Mouse (Mus musculus) intestine, embryonic 14.5 days (tissue): ENCODE measurements around the gene Mfge8. TPM values are rescaled to one million over a fixed set of nuclear protein-coding genes. Genes with fewer than 3 reads are reported as not detected.
A peak's percentile ranks its signal among the peaks of the same experiment; 100 is the strongest.

Experiments
- ATAC-seq: fragments of 200-750 bp; cut with Nextera tagmentation; replicated peaks from 2 replicates; pipeline ENCODE4 v1.8.0; 2017; ENCODE audit warnings: low read depth, moderate number of reproducible peaks, moderate TSS enrichment, moderate library complexity; ENCODE audit not compliant: low FRiP score, low TSS enrichment
- DNase-seq: peaks from one replicate; pipeline ENCODE4 v3.0.0-alpha.2; 2018; ENCODE audit warnings: low spot score
- H3K27ac ChIP-seq: fragments of 300-500 bp; sonication (generic); 2 replicates; pipeline ENCODE4 v1.5.1; 2014; ENCODE audit warnings: low read depth, mild to moderate bottlenecking, control low read depth
- H3K27me3 ChIP-seq: fragments of 300-500 bp; sonication (generic); replicated peaks from 2 replicates; pipeline ENCODE4 v1.6.1; 2014; ENCODE audit warnings: low read length, control low read depth; ENCODE audit not compliant: control insufficient read depth, insufficient read depth
- H3K36me3 ChIP-seq: fragments of 300-500 bp; sonication (generic); 2 replicates; pipeline ENCODE4 v1.6.1; 2014; ENCODE audit warnings: low read length, control low read depth; ENCODE audit not compliant: control insufficient read depth, insufficient read depth
- H3K4me1 ChIP-seq: fragments of 300-500 bp; sonication (generic); replicated peaks from 2 replicates; pipeline ENCODE4 v1.6.1; 2014; ENCODE audit warnings: low read length, control low read depth, mixed read lengths; ENCODE audit not compliant: control insufficient read depth, insufficient read depth
- H3K4me2 ChIP-seq: fragments of 300-500 bp; sonication (generic); 2 replicates; pipeline ENCODE4 v1.6.1; 2014; ENCODE audit warnings: low read length
- H3K4me3 ChIP-seq: fragments of 300-500 bp; sonication (generic); 2 replicates; pipeline ENCODE4 v1.5.1; 2014; ENCODE audit warnings: low read depth, low read length, control low read depth, mixed read lengths
- H3K9ac ChIP-seq: fragments of 300-500 bp; sonication (generic); 2 replicates; pipeline ENCODE4 v1.6.1; 2014; ENCODE audit warnings: mild to moderate bottlenecking, low read length
- H3K9me3 ChIP-seq: fragments of 300-500 bp; sonication (generic); 2 replicates; pipeline ENCODE4 v1.6.1; 2016; ENCODE audit warnings: low read length, control low read depth; ENCODE audit not compliant: control insufficient read depth
- WGBS: fragments of 180-500 bp; shearing (Covaris S2); extraction: QIAGEN DNeasy Blood & Tissue Kit; methylation state at CpG from one replicate; pipeline ENCODE4 v1.1.7; 2014; 5-methylcytosine and 5-hydroxymethylcytosine counted together
- polyA plus RNA-seq: library from polyadenylated mRNA; unstranded; fragments of >200 nt; fragmentation: Nextera tagmentation; extraction: Ambion mirVana; gene quantifications from 2 replicates; pipeline ENCODE4 v1.2.1, GENCODE M21; 2014

Gene Mfge8
- polyA plus RNA-seq = 196 and 214 TPM in 2 replicates

GRCm38 (mm10) chr7:79148711-79149266 lies at the start of gene Mfge8:
Mfge8 (minus strand) TSS chr7:79149060.
- Histone ChIP-seq H3K4me1 (peaks cover 16% of the 10 kb centered on the region), H3K4me2 (peak within 1 kb of the TSS; percentile 80), H3K27ac (peak within 1 kb of the TSS; percentile 59; the same call in 1 of the 2 replicates), H3K9ac (peak within 1 kb of the TSS; percentile 70), H3K36me3 (peaks cover 17% of the 10 kb centered on the region), H3K9me3 (no peaks in the 10 kb centered on the region), H3K4me3 (peak within 1 kb of the TSS; percentile 77), H3K27me3 (no peaks in the 10 kb centered on the region)
- WGBS = under 1% methylated on average over 39 of the region's 39 CpGs
- ATAC-seq (peak; percentile 94), DNase-seq (peak; percentile 94)

- ATAC-seq = no peak
- H3K36me3 ChIP-seq = no peaks in the 10 kb centered on the region
- H3K9ac ChIP-seq = no peak overlapping the region
- 85% methylated on average over 16 of the region's 16 CpGs for WGBS
- H3K27me3 ChIP-seq = no peaks in the 10 kb centered on the region
- H3K4me3 ChIP-seq = no peak overlapping the region
- no peaks in the 10 kb centered on the region for H3K9me3 ChIP-seq
- no peak for DNase-seq
- no peak overlapping the region for H3K4me2 ChIP-seq
- H3K4me1 ChIP-seq = 0 out of 2 replicates have a peak, but pooled peaks cover 6% of the 10 kb centered on the region
- no peak overlapping the region for H3K27ac ChIP-seq
Measured at GRCm38 (mm10) chr7:79194560-79195413, 45.9 kb upstream of the Mfge8 start.

DNA sequence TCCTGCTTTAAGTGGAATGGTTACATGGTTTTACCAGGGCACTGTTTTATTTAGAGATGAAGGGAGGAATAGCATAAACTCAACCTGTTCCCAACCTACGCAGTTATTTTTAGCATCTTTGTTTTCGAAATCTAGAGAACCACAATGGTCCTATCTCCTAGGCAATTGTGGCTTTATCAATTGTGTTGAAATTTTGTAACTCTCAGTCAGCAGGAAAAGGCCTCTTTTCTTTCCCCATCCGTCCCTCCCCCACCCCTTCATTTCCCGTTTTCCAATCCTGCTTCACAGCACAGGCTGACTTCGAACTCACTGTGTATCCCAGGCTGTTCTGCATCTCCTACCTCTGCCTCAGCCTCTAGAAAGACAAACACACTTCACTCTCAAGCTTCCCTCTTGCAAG lies 45.1 kb upstream of the Mfge8 start:
- Histone ChIP-seq H3K9ac (no peak overlapping the region), H3K4me1 (0 out of 2 replicates have a peak, but pooled peaks cover 6% of the 10 kb centered on the region), H3K27ac (no peak overlapping the region), H3K36me3 (no peaks in the 10 kb centered on the region), H3K27me3 (no peaks in the 10 kb centered on the region), H3K4me2 (no peak overlapping the region), H3K9me3 (no peaks in the 10 kb centered on the region), H3K4me3 (no peak overlapping the region)
- DNase-seq (no peak), ATAC-seq (no peak)
- WGBS = 62% methylated on average over 5 of the region's 5 CpGs

DNA sequence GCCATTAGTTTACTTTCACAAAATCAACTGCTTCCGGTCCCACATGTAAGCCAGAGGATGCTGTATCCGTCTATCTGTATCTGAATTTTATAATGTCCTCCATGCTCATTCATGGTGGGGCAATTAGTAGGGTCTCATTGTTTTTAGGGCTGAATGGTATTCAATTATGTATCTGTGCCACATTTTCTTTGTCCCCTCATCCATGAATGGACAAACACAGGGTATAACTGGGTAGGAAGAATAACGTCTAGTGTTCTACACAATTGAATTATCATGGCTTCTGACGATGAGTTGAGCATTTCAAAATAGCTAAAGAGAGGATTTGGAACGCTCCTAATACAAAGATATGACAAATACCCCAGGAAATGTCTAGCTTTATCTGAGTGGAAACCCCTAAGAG lies 42.6 kb upstream of the Mfge8 start:
- Histone ChIP-seq H3K27me3 (no peaks in the 10 kb centered on the region), H3K4me2 (no peak overlapping the region), H3K4me3 (no peak overlapping the region), H3K27ac (no peak overlapping the region), H3K9ac (no peak overlapping the region), H3K36me3 (no peaks in the 10 kb centered on the region), H3K9me3 (no peaks in the 10 kb centered on the region), H3K4me1 (0 out of 2 replicates have a peak, but pooled peaks cover 6% of the 10 kb centered on the region)
- ATAC-seq = no peak
- 69% methylated on average over 5 of the region's 5 CpGs for WGBS
- no peak for DNase-seq

GRCm38 (mm10) chr7:79190592-79190991 lies 41.7 kb upstream of the Mfge8 start:
- DNase-seq (no peak), ATAC-seq (no peak)
- Histone ChIP-seq H3K9ac (no peak overlapping the region), H3K27me3 (no peaks in the 10 kb centered on the region), H3K9me3 (no peaks in the 10 kb centered on the region), H3K4me3 (no peak overlapping the region), H3K27ac (no peak overlapping the region), H3K4me2 (no peak overlapping the region), H3K36me3 (no peaks in the 10 kb centered on the region), H3K4me1 (0 out of 2 replicates have a peak, but pooled peaks cover 6% of the 10 kb centered on the region)
- WGBS = 38% methylated on average over 3 of the region's 3 CpGs

- no peak overlapping the region for H3K27ac ChIP-seq
- no peaks in the 10 kb centered on the region for H3K36me3 ChIP-seq
- H3K9me3 ChIP-seq = no peaks in the 10 kb centered on the region
- H3K4me1 ChIP-seq = 0 out of 2 replicates have a peak, but pooled peaks cover 6% of the 10 kb centered on the region
- H3K4me2 ChIP-seq = no peak overlapping the region
- ATAC-seq = no peak
- no peak for DNase-seq
- H3K4me3 ChIP-seq = no peak overlapping the region
- WGBS = 19% methylated on average over 3 of the region's 5 CpGs
- no peaks in the 10 kb centered on the region for H3K27me3 ChIP-seq
- H3K9ac ChIP-seq = no peak overlapping the region
Measured at GRCm38 (mm10) chr7:79189211-79189610, 40.4 kb upstream of the Mfge8 start.

GRCm38 (mm10) chr7:79187591-79187990 lies 38.7 kb upstream of the Mfge8 start:
- Histone ChIP-seq H3K9ac (no peak overlapping the region), H3K4me3 (no peak overlapping the region), H3K9me3 (no peaks in the 10 kb centered on the region), H3K27me3 (no peaks in the 10 kb centered on the region), H3K27ac (no peak overlapping the region), H3K4me2 (no peak overlapping the region), H3K4me1 (0 out of 2 replicates have a peak, but pooled peaks cover 6% of the 10 kb centered on the region), H3K36me3 (no peaks in the 10 kb centered on the region)
- 98% methylated on average over 2 of the region's 2 CpGs for WGBS
- DNase-seq = no peak
- no peak for ATAC-seq

- no peaks in the 10 kb centered on the region for H3K9me3 ChIP-seq
- H3K36me3 ChIP-seq = no peaks in the 10 kb centered on the region
- no peak overlapping the region for H3K4me3 ChIP-seq
- H3K27ac ChIP-seq = no peak overlapping the region
- 84% methylated on average over 1 of the region's 1 CpGs for WGBS
- no peaks in the 10 kb centered on the region for H3K4me1 ChIP-seq
- H3K9ac ChIP-seq = no peak overlapping the region
- no peak for ATAC-seq
- H3K27me3 ChIP-seq = no peaks in the 10 kb centered on the region
- DNase-seq = no peak
- no peak overlapping the region for H3K4me2 ChIP-seq
Measured at GRCm38 (mm10) chr7:79183417-79183816, 34.6 kb upstream of the Mfge8 start.
